ENCODE assay signal across 17 mouse cellular contexts in the genomic region with DNA sequence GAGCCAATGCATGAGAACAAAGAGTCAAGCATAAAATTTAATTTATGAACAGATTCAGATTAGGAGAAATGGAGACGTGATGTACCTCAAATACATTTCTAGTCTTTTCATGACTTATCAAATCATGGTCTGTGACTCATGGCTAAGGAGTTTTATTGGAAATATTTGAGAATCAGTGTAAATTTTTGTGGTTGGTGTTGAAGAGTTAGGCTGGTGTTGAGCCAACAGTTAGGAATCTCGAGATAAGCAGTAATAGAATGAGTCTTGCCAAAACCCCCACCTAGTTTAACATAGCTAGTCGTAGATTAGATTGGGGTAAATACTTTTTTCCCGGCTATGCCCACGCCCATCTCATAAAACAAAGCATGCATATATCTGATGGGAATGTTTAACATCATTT.
"Had no signal": no experiment of that assay in that cellular context is flagged by ENCODE, and none has a peak within 500 bp of the region (broad histone marks: within the 10 kb centered on the region; RNA-seq: fewer than 3 reads in every experiment).

No protein-coding gene starts in this region.

- H3K27me3 ChIP-seq: liver, embryonic 13.5 days; lung, embryonic 15.5 days; megakaryocyte, embryonic 14.5 days; midbrain, embryonic 15.5 days; neural tube, embryonic 12.5 days had no signal

- H3K9ac ChIP-seq: liver, embryonic 13.5 days; liver, postnatal 0 days; lung, embryonic 15.5 days; midbrain, embryonic 15.5 days; neural tube, embryonic 12.5 days had no signal

- H3K27ac ChIP-seq: left cerebral cortex, adult 2 months; liver, embryonic 13.5 days; lung, embryonic 15.5 days; macrophage; midbrain, embryonic 15.5 days; neural tube, embryonic 12.5 days had no signal

- H3K36me3 ChIP-seq: liver, embryonic 13.5 days; lung, embryonic 15.5 days; midbrain, embryonic 15.5 days; neural tube, embryonic 12.5 days had no signal

- ATAC-seq: liver, postnatal 0 days; midbrain, embryonic 15.5 days had no signal

- H3K4me2 ChIP-seq: liver, embryonic 13.5 days; lung, embryonic 15.5 days; midbrain, embryonic 11.5 days; midbrain, embryonic 15.5 days; neural tube, embryonic 12.5 days had no signal

- H3K9me3 ChIP-seq: liver, embryonic 13.5 days; lung, embryonic 15.5 days; midbrain, embryonic 15.5 days; neural tube, embryonic 12.5 days had no signal

- H3K4me1 ChIP-seq: liver, embryonic 13.5 days; lung, embryonic 15.5 days; megakaryocyte, embryonic 14.5 days; midbrain, embryonic 15.5 days; neural tube, embryonic 12.5 days had no signal

- DNase-seq: kidney, adult 11 months; kidney, adult 9 months; kidney, postnatal 10 days; liver; liver, embryonic 13.5 days; liver, postnatal 0 days; right cerebral cortex, postnatal 4 days; spleen, adult 18-20 months; thymus, adult 18-20 months; thymus, postnatal 14 days had no signal

- H3K4me3 ChIP-seq: left cerebral cortex, adult 2 months; liver, embryonic 13.5 days; lung, embryonic 15.5 days; megakaryocyte, embryonic 14.5 days; midbrain, embryonic 15.5 days; neural tube, embryonic 12.5 days had no signal
